Mouse (Mus musculus) cerebellum, postnatal 10 days (tissue): ENCODE measurements around the gene Sipa1l1.

Source experiments
- DNase-seq, 2 experiments: peaks; one replicate each; pipeline ENCODE4 v3.0.0; 2021; ENCODE audit warnings: mixed read lengths in 2 of 2

Sipa1l1 gene

GRCm38 (mm10) chr12:82297196-82297595 lies 128.1 kb downstream of the Sipa1l1 start:
- DNase-seq = no peak

- DNase-seq = peak; percentile 25 to 41
Observed at GRCm38 (mm10) chr12:82298662-82299460, 129.7 kb downstream of the Sipa1l1 start.

- no peak for DNase-seq
Observed at GRCm38 (mm10) chr12:82304140-82304539, 135.0 kb downstream of the Sipa1l1 start.

GRCm38 (mm10) chr12:82306035-82306434 lies 136.9 kb downstream of the Sipa1l1 start:
- DNase-seq = peak in 1 of 2 experiments; percentile 18

GRCm38 (mm10) chr12:82311593-82311992 lies 142.5 kb downstream of the Sipa1l1 start:
- DNase-seq = no peak

GRCm38 (mm10) chr12:82312091-82312820 lies 143.1 kb downstream of the Sipa1l1 start:
- peak; percentile 66 to 79 for DNase-seq

GRCm38 (mm10) chr12:82313091-82313490 lies 144.0 kb downstream of the Sipa1l1 start:
- no peak for DNase-seq

GRCm38 (mm10) chr12:82319436-82320131 lies 150.5 kb downstream of the Sipa1l1 start:
- DNase-seq = no peak

- DNase-seq = no peak
Observed at GRCm38 (mm10) chr12:82320204-82320603, 151.1 kb downstream of the Sipa1l1 start.

- DNase-seq = no peak
Observed at GRCm38 (mm10) chr12:82321397-82321796, 152.3 kb downstream of the Sipa1l1 start.

- no peak for DNase-seq
Observed at GRCm38 (mm10) chr12:82321855-82322254, 152.7 kb downstream of the Sipa1l1 start.

- DNase-seq = no peak
Observed at GRCm38 (mm10) chr12:82322759-82323451, 153.8 kb downstream of the Sipa1l1 start.

- no peak for DNase-seq
Observed at GRCm38 (mm10) chr12:82324621-82325020, 155.5 kb downstream of the Sipa1l1 start.

- no peak for DNase-seq
Observed at GRCm38 (mm10) chr12:82325502-82325901, 156.4 kb downstream of the Sipa1l1 start.

- DNase-seq = no peak
Observed at GRCm38 (mm10) chr12:82326438-82326837, 157.3 kb downstream of the Sipa1l1 start.

- DNase-seq = no peak
Observed at GRCm38 (mm10) chr12:82328112-82328511, 159.0 kb downstream of the Sipa1l1 start.

- DNase-seq = no peak
Observed at GRCm38 (mm10) chr12:82332836-82333614, 163.9 kb downstream of the Sipa1l1 start.

- peak; percentile 17 to 28 for DNase-seq
Observed at GRCm38 (mm10) chr12:82333999-82334398, 164.9 kb downstream of the Sipa1l1 start.

GRCm38 (mm10) chr12:82334550-82334949 lies 165.4 kb downstream of the Sipa1l1 start:
- DNase-seq = no peak

- DNase-seq = no peak
Observed at GRCm38 (mm10) chr12:82335095-82335494, 166.0 kb downstream of the Sipa1l1 start.

GRCm38 (mm10) chr12:82338550-82338949 lies 169.4 kb downstream of the Sipa1l1 start:
- no peak for DNase-seq
